Mouse (Mus musculus): ENCODE results near the gene Pou2f3. TPM values are rescaled to one million over a fixed set of nuclear protein-coding genes. Genes with fewer than 3 reads are reported as not detected.

Pou2f3 gene
- not detected in 2 replicates for polyA plus RNA-seq (2014; fragmentation: Nextera tagmentation; extraction: Ambion mirVana)

- peaks cover 7% of the 10 kb centered on the region for H3K4me1 ChIP-seq (replicated peaks; ENCODE audit: control insufficient read depth, insufficient read depth, low read length)
- H3K4me2 ChIP-seq, result peak within 1 kb of the TSS; percentile 8; the same call in 1 of the 2 replicates
- no peak within 1 kb of the TSS for H3K4me3 ChIP-seq (ENCODE audit: low read depth, low read length)
- DNase-seq (ENCODE audit: low spot score) (no peak), ATAC-seq (replicated peaks; ENCODE audit: low FRiP score) (no peak)
- H3K36me3 ChIP-seq (ENCODE audit: control insufficient read depth, insufficient read depth, low read length), result no peaks in the 10 kb centered on the region
- no peak within 1 kb of the TSS for H3K27ac ChIP-seq (ENCODE audit: low read depth, low read length)
- H3K27me3 ChIP-seq (replicated peaks; ENCODE audit: control insufficient read depth, insufficient read depth, low read length), result peaks cover 21% of the 10 kb centered on the region
- WGBS, result 8% methylated on average over 13 of the region's 13 CpGs
- H3K9ac ChIP-seq (ENCODE audit: low read depth, low read length), result no peak within 1 kb of the TSS
- H3K9me3 ChIP-seq (ENCODE audit: control insufficient read depth, low read length), result no peaks in the 10 kb centered on the region
These were observed at the start of gene Pou2f3 for GRCm38 (mm10) chr9:43210190-43210682. Gene Pou2f3 (minus strand): TSS chr9:43210369.

GRCm38 (mm10) chr9:43253271-43253681, 43.1 kb upstream of the Pou2f3 start:
- Histone ChIP-seq H3K4me2 (no peak overlapping the region), H3K4me1 (replicated peaks; ENCODE audit: control insufficient read depth, insufficient read depth, low read length) (no peaks in the 10 kb centered on the region; the same call in 1 of the 2 replicates), H3K36me3 (ENCODE audit: control insufficient read depth, insufficient read depth, low read length) (no peaks in the 10 kb centered on the region), H3K9ac (ENCODE audit: low read depth, low read length) (no peak overlapping the region), H3K4me3 (ENCODE audit: low read depth, low read length) (no peak overlapping the region), H3K27ac (ENCODE audit: low read depth, low read length) (peak overlapping the region; percentile 46; the same call in 1 of the 2 replicates), H3K9me3 (ENCODE audit: control insufficient read depth, low read length) (no peaks in the 10 kb centered on the region), H3K27me3 (replicated peaks; ENCODE audit: control insufficient read depth, insufficient read depth, low read length) (no peaks in the 10 kb centered on the region)
- 53% methylated on average over 5 of the region's 5 CpGs for WGBS
- no peak for ATAC-seq (replicated peaks; ENCODE audit: low FRiP score)
- no peak for DNase-seq (ENCODE audit: low spot score)

DNA sequence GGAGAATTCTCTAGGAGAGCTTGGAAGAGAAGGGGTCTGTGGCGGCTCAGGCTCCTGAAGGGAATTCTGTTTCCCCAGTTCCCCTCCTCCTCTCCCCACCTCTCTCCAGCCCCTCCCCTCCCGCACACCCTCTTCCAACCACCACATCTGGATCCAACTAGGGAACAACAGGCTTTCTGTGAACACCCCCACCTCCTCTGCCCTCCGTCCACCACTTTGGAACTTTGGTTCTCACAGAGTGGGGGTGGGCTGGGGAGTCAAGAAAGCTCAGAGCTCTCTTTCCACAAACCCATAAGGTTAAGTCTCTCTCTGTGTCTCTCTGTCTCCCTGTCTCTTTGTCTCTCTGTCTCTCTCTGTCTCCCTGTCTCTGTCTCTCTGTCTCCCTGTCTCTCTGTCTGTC, 42.6 kb upstream of the Pou2f3 start:
- Histone ChIP-seq H3K4me3 (ENCODE audit: low read depth, low read length) (no peak overlapping the region), H3K9me3 (ENCODE audit: control insufficient read depth, low read length) (no peaks in the 10 kb centered on the region), H3K4me1 (replicated peaks; ENCODE audit: control insufficient read depth, insufficient read depth, low read length) (no peaks in the 10 kb centered on the region; the same call in 1 of the 2 replicates), H3K9ac (ENCODE audit: low read depth, low read length) (no peak overlapping the region), H3K27me3 (replicated peaks; ENCODE audit: control insufficient read depth, insufficient read depth, low read length) (no peaks in the 10 kb centered on the region), H3K4me2 (no peak overlapping the region), H3K36me3 (ENCODE audit: control insufficient read depth, insufficient read depth, low read length) (no peaks in the 10 kb centered on the region), H3K27ac (ENCODE audit: low read depth, low read length) (peak overlapping the region; percentile 46; the same call in 1 of the 2 replicates)
- ATAC-seq (replicated peaks; ENCODE audit: low FRiP score) (no peak), DNase-seq (ENCODE audit: low spot score) (no peak)
- 46% methylated on average over 3 of the region's 3 CpGs for WGBS

- no peak overlapping the region for H3K9ac ChIP-seq (ENCODE audit: low read depth, low read length)
- DNase-seq (ENCODE audit: low spot score), result no peak
- H3K9me3 ChIP-seq (ENCODE audit: control insufficient read depth, low read length), result no peaks in the 10 kb centered on the region
- H3K4me3 ChIP-seq (ENCODE audit: low read depth, low read length), result no peak overlapping the region
- H3K27ac ChIP-seq (ENCODE audit: low read depth, low read length), result no peak overlapping the region
- ATAC-seq (replicated peaks; ENCODE audit: low FRiP score), result no peak
- H3K4me2 ChIP-seq, result no peak overlapping the region
- peaks cover 7% of the 10 kb centered on the region for H3K4me1 ChIP-seq (replicated peaks; ENCODE audit: control insufficient read depth, insufficient read depth, low read length)
- 86% methylated on average over 2 of the region's 2 CpGs for WGBS
- no peaks in the 10 kb centered on the region for H3K36me3 ChIP-seq (ENCODE audit: control insufficient read depth, insufficient read depth, low read length)
- no peaks in the 10 kb centered on the region for H3K27me3 ChIP-seq (replicated peaks; ENCODE audit: control insufficient read depth, insufficient read depth, low read length)
These were observed 41.6 kb upstream of the Pou2f3 start for GRCm38 (mm10) chr9:43251786-43252185.

DNA sequence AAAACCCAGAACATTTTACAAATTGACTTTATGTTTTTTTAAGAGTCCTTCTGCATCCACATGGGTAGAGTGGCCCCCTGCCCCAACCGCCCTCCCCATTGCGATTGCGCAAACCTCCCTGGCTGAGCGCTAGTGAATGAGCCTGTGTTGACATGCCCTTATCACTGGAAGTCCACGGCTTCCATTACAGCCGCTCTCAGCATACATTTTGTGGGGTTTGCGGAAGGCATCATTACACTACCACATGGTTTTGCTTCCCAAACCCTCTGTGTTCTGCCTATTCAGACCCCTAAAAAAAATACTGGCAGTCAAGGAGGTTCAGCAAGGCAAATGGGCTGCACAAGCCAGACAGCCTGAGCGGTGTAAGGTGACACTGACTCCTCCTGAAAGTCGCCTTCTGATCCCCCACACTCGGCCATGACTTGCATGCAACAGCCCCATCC, 36.6 kb upstream of the Pou2f3 start:
- peak overlapping the region; percentile 15; the same call in 1 of the 2 replicates for H3K4me3 ChIP-seq (ENCODE audit: low read depth, low read length)
- ATAC-seq (replicated peaks; ENCODE audit: low FRiP score), result peak; percentile 63

DNA sequence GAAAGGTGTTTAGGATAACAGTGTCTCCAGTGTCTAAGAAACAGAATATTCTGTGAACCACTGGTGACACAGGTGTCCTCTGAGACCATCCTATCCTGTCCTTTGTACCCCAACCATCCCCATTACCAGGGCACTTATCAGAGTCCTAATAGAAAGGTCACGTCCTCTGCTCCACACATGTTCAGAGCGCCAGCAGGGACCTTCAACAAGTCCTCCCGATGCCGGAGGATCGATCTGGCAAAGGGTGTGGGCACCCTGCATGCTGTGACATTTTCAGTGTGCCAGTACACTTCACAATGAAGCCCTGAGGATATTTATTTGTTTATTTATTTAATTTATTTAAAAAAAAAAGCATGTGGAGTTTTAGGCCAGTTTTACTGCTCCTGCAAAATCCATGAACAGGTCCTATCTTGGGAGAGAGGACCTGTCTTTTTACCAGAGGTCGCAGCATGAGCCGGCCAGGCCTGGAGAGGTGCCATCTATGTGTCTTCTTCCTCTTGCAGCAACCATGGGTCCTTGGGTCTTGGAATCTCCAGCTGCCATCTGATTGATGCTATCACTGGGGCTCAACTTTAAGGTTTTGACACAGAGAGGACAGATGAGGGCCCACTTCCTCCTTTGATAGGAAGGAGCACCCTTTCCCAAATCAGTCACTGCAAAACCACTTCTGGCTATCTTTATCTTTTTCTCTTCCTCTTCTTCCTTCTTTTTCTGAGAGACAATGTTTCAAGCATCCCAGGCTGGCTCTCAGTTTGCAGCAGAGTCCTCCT, 35.8 kb upstream of the Pou2f3 start:
- no peak for ATAC-seq (replicated peaks; ENCODE audit: low FRiP score)
- Histone ChIP-seq H3K4me2 (no peak overlapping the region), H3K9me3 (ENCODE audit: control insufficient read depth, low read length) (no peaks in the 10 kb centered on the region), H3K9ac (ENCODE audit: low read depth, low read length) (no peak overlapping the region), H3K27ac (ENCODE audit: low read depth, low read length) (peak overlapping the region; percentile 62; the same call in 1 of the 2 replicates), H3K36me3 (ENCODE audit: control insufficient read depth, insufficient read depth, low read length) (no peaks in the 10 kb centered on the region), H3K27me3 (replicated peaks; ENCODE audit: control insufficient read depth, insufficient read depth, low read length) (no peaks in the 10 kb centered on the region), H3K4me3 (ENCODE audit: low read depth, low read length) (no peak overlapping the region), H3K4me1 (replicated peaks; ENCODE audit: control insufficient read depth, insufficient read depth, low read length) (peaks cover 53% of the 10 kb centered on the region)
- DNase-seq (ENCODE audit: low spot score), result no peak
- 64% methylated on average over 7 of the region's 7 CpGs for WGBS

More for the DNA sequence above, 36.6 kb upstream of the Pou2f3 start:
- Histone ChIP-seq H3K4me1 (replicated peaks; ENCODE audit: control insufficient read depth, insufficient read depth, low read length) (peaks cover 46% of the 10 kb centered on the region), H3K9ac (ENCODE audit: low read depth, low read length) (peak overlapping the region; percentile 46; the same call in 1 of the 2 replicates), H3K9me3 (ENCODE audit: control insufficient read depth, low read length) (no peaks in the 10 kb centered on the region), H3K36me3 (ENCODE audit: control insufficient read depth, insufficient read depth, low read length) (no peaks in the 10 kb centered on the region), H3K27me3 (replicated peaks; ENCODE audit: control insufficient read depth, insufficient read depth, low read length) (no peaks in the 10 kb centered on the region), H3K4me2 (peak overlapping the region; percentile 58), H3K27ac (ENCODE audit: low read depth, low read length) (peak overlapping the region; percentile 62; the same call in 1 of the 2 replicates)
- WGBS, result 10% methylated on average over 10 of the region's 10 CpGs
- no peak for DNase-seq (ENCODE audit: low spot score)

- 39% methylated on average over 5 of the region's 5 CpGs for WGBS
- Histone ChIP-seq H3K27me3 (replicated peaks; ENCODE audit: control insufficient read depth, insufficient read depth, low read length) (no peaks in the 10 kb centered on the region), H3K36me3 (ENCODE audit: control insufficient read depth, insufficient read depth, low read length) (no peaks in the 10 kb centered on the region), H3K9me3 (ENCODE audit: control insufficient read depth, low read length) (no peaks in the 10 kb centered on the region), H3K9ac (ENCODE audit: low read depth, low read length) (peak overlapping the region; percentile 48), H3K4me3 (ENCODE audit: low read depth, low read length) (peak overlapping the region; percentile 17; the same call in 1 of the 2 replicates), H3K4me1 (replicated peaks; ENCODE audit: control insufficient read depth, insufficient read depth, low read length) (peaks cover 67% of the 10 kb centered on the region), H3K4me2 (peak overlapping the region; percentile 54), H3K27ac (ENCODE audit: low read depth, low read length) (peak overlapping the region; percentile 99)
- DNase-seq (ENCODE audit: low spot score), result no peak
- 0 out of 2 replicates have a peak, but pooled peaks have one; percentile 7 for ATAC-seq (replicated peaks; ENCODE audit: low FRiP score)
These were observed 32.3 kb upstream of the Pou2f3 start for GRCm38 (mm10) chr9:43242432-43242831.

DNA sequence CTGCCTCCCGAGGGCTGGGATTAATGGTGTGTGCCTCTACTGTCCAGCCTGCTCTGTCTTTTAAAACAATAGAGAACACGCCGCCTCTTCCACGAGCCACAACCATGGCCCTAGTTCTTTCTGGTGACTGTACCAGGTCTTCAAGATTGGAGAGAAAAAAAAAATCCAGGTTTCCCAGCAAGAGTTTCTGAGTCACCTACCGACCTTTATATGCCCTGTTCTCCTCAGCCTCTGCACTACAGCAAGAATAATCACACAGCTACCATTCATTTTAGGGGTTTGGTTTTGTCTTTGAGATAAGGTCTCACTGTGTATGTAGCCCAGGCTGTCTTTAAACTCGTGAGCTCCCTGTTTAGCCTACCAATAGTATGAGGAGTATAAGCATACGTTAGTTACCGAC, 31.8 kb upstream of the Pou2f3 start:
- DNase-seq (ENCODE audit: low spot score), result no peak
- ATAC-seq (replicated peaks; ENCODE audit: low FRiP score), result no peak
- Histone ChIP-seq H3K4me3 (ENCODE audit: low read depth, low read length) (peak overlapping the region; percentile 17; the same call in 1 of the 2 replicates), H3K4me1 (replicated peaks; ENCODE audit: control insufficient read depth, insufficient read depth, low read length) (peaks cover 70% of the 10 kb centered on the region), H3K36me3 (ENCODE audit: control insufficient read depth, insufficient read depth, low read length) (no peaks in the 10 kb centered on the region), H3K9ac (ENCODE audit: low read depth, low read length) (peak overlapping the region; percentile 48), H3K9me3 (ENCODE audit: control insufficient read depth, low read length) (no peaks in the 10 kb centered on the region), H3K4me2 (peak overlapping the region; percentile 54), H3K27ac (ENCODE audit: low read depth, low read length) (peak overlapping the region; percentile 99), H3K27me3 (replicated peaks; ENCODE audit: control insufficient read depth, insufficient read depth, low read length) (no peaks in the 10 kb centered on the region)
- 53% methylated on average over 8 of the region's 8 CpGs for WGBS

All from liver, embryonic 11.5 days (tissue).